Mouse (Mus musculus): ENCODE data around the gene Ptges2.
A peak's percentile ranks its signal among the peaks of the same experiment; 100 is the strongest.

Gene Ptges2

GRCm38 (mm10) chr2:32418430-32419151 is 22.9 kb downstream of the Ptges2 start:
- no peak for DNase-seq

GRCm38 (mm10) chr2:32419359-32419758 is 23.7 kb downstream of the Ptges2 start:
- DNase-seq: no peak

GRCm38 (mm10) chr2:32420066-32420608 is 24.4 kb downstream of the Ptges2 start:
- DNase-seq: no peak

- DNase-seq: no peak
Observed at GRCm38 (mm10) chr2:32420647-32421046, 25.0 kb downstream of the Ptges2 start.

- no peak for DNase-seq
Observed at GRCm38 (mm10) chr2:32421851-32422251, 26.2 kb downstream of the Ptges2 start.

- DNase-seq: peak; percentile 23
Observed at GRCm38 (mm10) chr2:32423481-32424331, 28.0 kb downstream of the Ptges2 start.

- DNase-seq: no peak
Observed at GRCm38 (mm10) chr2:32424796-32425195, 29.1 kb downstream of the Ptges2 start.

- DNase-seq: no peak
Observed at GRCm38 (mm10) chr2:32425568-32425967, 29.9 kb downstream of the Ptges2 start.

- DNase-seq: no peak
Observed at GRCm38 (mm10) chr2:32426141-32426540, 30.4 kb downstream of the Ptges2 start.

- no peak for DNase-seq
Observed at GRCm38 (mm10) chr2:32427720-32428119, 32.0 kb downstream of the Ptges2 start.

GRCm38 (mm10) chr2:32428262-32428722 is 32.6 kb downstream of the Ptges2 start:
- no peak for DNase-seq

GRCm38 (mm10) chr2:32429215-32429891 is 33.7 kb downstream of the Ptges2 start:
- DNase-seq: no peak

- no peak for DNase-seq
Observed at GRCm38 (mm10) chr2:32430701-32431676, 35.3 kb downstream of the Ptges2 start.

GRCm38 (mm10) chr2:32436686-32437372 is 41.1 kb downstream of the Ptges2 start:
- no peak for DNase-seq

- no peak for DNase-seq
Observed at GRCm38 (mm10) chr2:32437612-32438166, 42.0 kb downstream of the Ptges2 start.

GRCm38 (mm10) chr2:32438733-32439132 is 43.0 kb downstream of the Ptges2 start:
- no peak for DNase-seq

GRCm38 (mm10) chr2:32439177-32439576 is 43.5 kb downstream of the Ptges2 start:
- no peak for DNase-seq

- no peak for DNase-seq
Observed at GRCm38 (mm10) chr2:32440164-32440563, 44.5 kb downstream of the Ptges2 start.

- no peak for DNase-seq
Observed at GRCm38 (mm10) chr2:32440632-32441031, 44.9 kb downstream of the Ptges2 start.

- no peak for DNase-seq
Observed at GRCm38 (mm10) chr2:32441550-32441949, 45.9 kb downstream of the Ptges2 start.

- DNase-seq: no peak
Observed at GRCm38 (mm10) chr2:32445535-32445934, 49.8 kb downstream of the Ptges2 start.

All from thymus, postnatal 14 days (tissue).